Mouse (Mus musculus): ENCODE data around the gene Gnai2. TPM values are rescaled to one million over a fixed set of nuclear protein-coding genes. Genes with fewer than 3 reads are reported as not detected.
A peak's percentile ranks its signal among the peaks of the same experiment; 100 is the strongest.

Gnai2 gene
- polyA plus RNA-seq, 1 experiment from 2014 or later: 367 TPM

GRCm38 (mm10) chr9:107619546-107619879 lies 15.7 kb downstream of the Gnai2 start:
- Histone ChIP-seq H3K27ac (peak overlapping the region; percentile 97), H3K4me3 (peak overlapping the region; percentile 0; the same call in 1 of the 2 replicates), H3K9ac (peak overlapping the region; percentile 22; the same call in 1 of the 2 replicates), H3K4me1 (replicated peaks) (peaks cover 68% of the 10 kb centered on the region), H3K4me2 (peak overlapping the region; percentile 38), H3K27me3 (no peaks in the 10 kb centered on the region), H3K9me3 (replicated peaks) (no peaks in the 10 kb centered on the region), H3K36me3 (peaks cover 57% of the 10 kb centered on the region)
- peak; percentile 68; the same call in 1 of the 2 replicates for ATAC-seq (replicated peaks; ENCODE audit: insufficient number of reproducible peaks, insufficient read depth, low FRiP score, low read depth)
- WGBS: 27% methylated on average over 13 of the region's 13 CpGs

- Histone ChIP-seq H3K4me1 (replicated peaks) (peaks cover 66% of the 10 kb centered on the region), H3K9ac (peak overlapping the region; percentile 28), H3K4me2 (0 out of 2 replicates have a peak overlapping the region, but pooled peaks have one; percentile 23), H3K27me3 (no peaks in the 10 kb centered on the region), H3K27ac (peak overlapping the region; percentile 97), H3K36me3 (peaks cover 63% of the 10 kb centered on the region), H3K4me3 (no peak overlapping the region), H3K9me3 (replicated peaks) (no peaks in the 10 kb centered on the region)
- peak; percentile 83 for ATAC-seq (replicated peaks; ENCODE audit: insufficient number of reproducible peaks, insufficient read depth, low FRiP score, low read depth)
- WGBS: 12% methylated on average over 13 of the region's 13 CpGs
Observed at GRCm38 (mm10) chr9:107618778-107619545, 16.2 kb downstream of the Gnai2 start.

- H3K4me2 ChIP-seq: 0 out of 2 replicates have a peak overlapping the region, but pooled peaks have one; percentile 3
- peak overlapping the region; percentile 28; the same call in 1 of the 2 replicates for H3K9ac ChIP-seq
- H3K27me3 ChIP-seq: no peaks in the 10 kb centered on the region
- peaks cover 65% of the 10 kb centered on the region for H3K4me1 ChIP-seq (replicated peaks)
- H3K27ac ChIP-seq: peak overlapping the region; percentile 97
- H3K9me3 ChIP-seq (replicated peaks): no peaks in the 10 kb centered on the region
- H3K4me3 ChIP-seq: no peak overlapping the region
- 59% methylated on average over 6 of the region's 6 CpGs for WGBS
- H3K36me3 ChIP-seq: peaks cover 66% of the 10 kb centered on the region
- no peak for ATAC-seq (replicated peaks; ENCODE audit: insufficient number of reproducible peaks, insufficient read depth, low FRiP score, low read depth)
Observed at GRCm38 (mm10) chr9:107618098-107618497, 17.1 kb downstream of the Gnai2 start.

GRCm38 (mm10) chr9:107617461-107617860 lies 17.7 kb downstream of the Gnai2 start:
- ATAC-seq (replicated peaks; ENCODE audit: insufficient number of reproducible peaks, insufficient read depth, low FRiP score, low read depth): no peak
- H3K4me1 ChIP-seq (replicated peaks): peaks cover 69% of the 10 kb centered on the region
- 79% methylated on average over 2 of the region's 2 CpGs for WGBS

GRCm38 (mm10) chr9:107615035-107615434 lies 20.1 kb downstream of the Gnai2 start:
- Histone ChIP-seq H3K27ac (peak overlapping the region; percentile 92; the same call in 1 of the 2 replicates), H3K9ac (no peak overlapping the region; the same call in 1 of the 2 replicates), H3K27me3 (no peaks in the 10 kb centered on the region), H3K36me3 (peaks cover 49% of the 10 kb centered on the region), H3K9me3 (replicated peaks) (no peaks in the 10 kb centered on the region), H3K4me2 (no peak overlapping the region), H3K4me3 (no peak overlapping the region), H3K4me1 (replicated peaks) (peaks cover 67% of the 10 kb centered on the region)
- ATAC-seq (replicated peaks; ENCODE audit: insufficient number of reproducible peaks, insufficient read depth, low FRiP score, low read depth): no peak
- 67% methylated on average over 4 of the region's 4 CpGs for WGBS

More at GRCm38 (mm10) chr9:107617461-107617860, 17.7 kb downstream of the Gnai2 start:
- H3K9ac ChIP-seq: no peak overlapping the region
- H3K36me3 ChIP-seq: peaks cover 60% of the 10 kb centered on the region
- no peaks in the 10 kb centered on the region for H3K9me3 ChIP-seq (replicated peaks)
- peak overlapping the region; percentile 97 for H3K27ac ChIP-seq
- H3K27me3 ChIP-seq: no peaks in the 10 kb centered on the region
- H3K4me3 ChIP-seq: no peak overlapping the region
- no peak overlapping the region for H3K4me2 ChIP-seq

GRCm38 (mm10) chr9:107612945-107613569 lies 22.1 kb downstream of the Gnai2 start:
- Histone ChIP-seq H3K9ac (peak overlapping the region; percentile 47; the same call in 1 of the 2 replicates), H3K9me3 (replicated peaks) (no peaks in the 10 kb centered on the region), H3K27ac (peak overlapping the region; percentile 92), H3K36me3 (peaks cover 43% of the 10 kb centered on the region), H3K4me1 (replicated peaks) (peaks cover 67% of the 10 kb centered on the region), H3K4me3 (peak overlapping the region; percentile 43), H3K27me3 (no peaks in the 10 kb centered on the region), H3K4me2 (peak overlapping the region; percentile 82)
- peak; percentile 3; the same call in 1 of the 2 replicates for ATAC-seq (replicated peaks; ENCODE audit: insufficient number of reproducible peaks, insufficient read depth, low FRiP score, low read depth)
- WGBS: 9% methylated on average over 12 of the region's 12 CpGs

GRCm38 (mm10) chr9:107612191-107612944 lies 22.8 kb downstream of the Gnai2 start:
- peak overlapping the region; percentile 92 for H3K27ac ChIP-seq
- H3K9ac ChIP-seq: peak overlapping the region; percentile 61
- no peaks in the 10 kb centered on the region for H3K27me3 ChIP-seq
- 4% methylated on average over 47 of the region's 48 CpGs for WGBS
- H3K4me2 ChIP-seq: peak overlapping the region; percentile 82
- no peaks in the 10 kb centered on the region for H3K9me3 ChIP-seq (replicated peaks)
- peak overlapping the region; percentile 43 for H3K4me3 ChIP-seq
- peaks cover 69% of the 10 kb centered on the region for H3K4me1 ChIP-seq (replicated peaks)
- peak; percentile 91 for ATAC-seq (replicated peaks; ENCODE audit: insufficient number of reproducible peaks, insufficient read depth, low FRiP score, low read depth)
- H3K36me3 ChIP-seq: peaks cover 36% of the 10 kb centered on the region

- Histone ChIP-seq H3K36me3 (peaks cover 31% of the 10 kb centered on the region), H3K4me2 (peak overlapping the region; percentile 82), H3K27me3 (no peaks in the 10 kb centered on the region), H3K4me3 (peak overlapping the region; percentile 43), H3K4me1 (replicated peaks) (peaks cover 76% of the 10 kb centered on the region), H3K9me3 (replicated peaks) (no peaks in the 10 kb centered on the region), H3K27ac (peak overlapping the region; percentile 92), H3K9ac (peak overlapping the region; percentile 61; the same call in 1 of the 2 replicates)
- ATAC-seq (replicated peaks; ENCODE audit: insufficient number of reproducible peaks, insufficient read depth, low FRiP score, low read depth): no peak
- WGBS: 47% methylated on average over 6 of the region's 6 CpGs
Observed at GRCm38 (mm10) chr9:107611456-107612190, 23.5 kb downstream of the Gnai2 start.

- no peaks in the 10 kb centered on the region for H3K9me3 ChIP-seq (replicated peaks)
- no peaks in the 10 kb centered on the region for H3K27me3 ChIP-seq
- no peak overlapping the region for H3K4me2 ChIP-seq
- H3K36me3 ChIP-seq: peaks cover 9% of the 10 kb centered on the region
- peak overlapping the region; percentile 78 for H3K27ac ChIP-seq
- H3K4me1 ChIP-seq (replicated peaks): peaks cover 80% of the 10 kb centered on the region
- 66% methylated on average over 4 of the region's 4 CpGs for whole genome bisulfite sequencing
- ATAC-seq (replicated peaks; ENCODE audit: insufficient number of reproducible peaks, insufficient read depth, low FRiP score, low read depth): no peak
- no peak overlapping the region for H3K4me3 ChIP-seq
- no peak overlapping the region for H3K9ac ChIP-seq
Observed at GRCm38 (mm10) chr9:107609433-107609830, 25.7 kb downstream of the Gnai2 start.

GRCm38 (mm10) chr9:107608741-107609432 lies 26.3 kb downstream of the Gnai2 start, which contains the start of gene Sema3b:
TSS of gene Sema3b (minus strand) at chr9:107609229.
- peak within 1 kb of the TSS; percentile 51; the same call in 1 of the 2 replicates for H3K9ac ChIP-seq
- 0 out of 2 replicates have a peak, but pooled peaks have one; percentile 2 for ATAC-seq (replicated peaks; ENCODE audit: insufficient number of reproducible peaks, insufficient read depth, low FRiP score, low read depth)
- H3K4me1 ChIP-seq (replicated peaks): peaks cover 80% of the 10 kb centered on the region
- H3K4me2 ChIP-seq: peak within 1 kb of the TSS; percentile 58
- H3K27ac ChIP-seq: peak within 1 kb of the TSS; percentile 78
- H3K9me3 ChIP-seq (replicated peaks): no peaks in the 10 kb centered on the region
- no peaks in the 10 kb centered on the region; the same call in 1 of the 2 replicates for H3K27me3 ChIP-seq
- no peak within 1 kb of the TSS for H3K4me3 ChIP-seq
- WGBS: 38% methylated on average over 12 of the region's 12 CpGs
- H3K36me3 ChIP-seq: peaks cover 4% of the 10 kb centered on the region; the same call in 1 of the 2 replicates
